Mouse (Mus musculus): ENCODE data around the gene Hivep3. TPM values are rescaled to one million over a fixed set of nuclear protein-coding genes. Genes with fewer than 3 reads are reported as not detected.

Gene Hivep3
- polyA plus RNA-seq, 1 experiment from 2014 or later: 17.1 TPM

DNA sequence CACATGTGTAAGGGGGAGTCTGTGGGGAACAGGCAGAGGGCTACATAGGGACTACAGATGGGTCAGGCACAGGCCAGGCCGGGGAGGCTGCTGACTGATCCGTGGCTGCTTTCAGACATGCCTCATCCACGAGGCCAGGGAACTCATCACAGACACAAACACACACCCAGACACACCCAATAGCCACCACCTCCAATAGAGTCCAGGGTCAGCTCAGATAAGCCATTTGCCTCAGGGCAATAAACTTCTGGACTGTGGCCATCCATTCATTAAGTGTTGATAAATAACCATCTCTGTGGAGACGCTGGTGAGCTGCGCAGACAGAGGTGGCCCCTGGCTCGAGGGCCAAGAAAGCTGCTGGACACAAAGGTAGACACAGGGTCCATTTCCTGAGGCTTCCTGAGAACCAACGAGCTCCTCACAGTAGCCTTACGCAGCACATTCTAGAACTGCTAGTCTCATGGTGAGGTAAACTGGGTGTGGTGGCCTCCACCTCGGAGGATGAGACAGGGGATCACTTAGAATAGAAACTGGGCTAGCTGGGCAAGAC is 436.9 kb downstream of the Hivep3 start:
- ATAC-seq (ENCODE audit: low FRiP score, low TSS enrichment): no peak
- WGBS: 82% methylated on average over 9 of the region's 9 CpGs
- Histone ChIP-seq H3K9ac (replicated peaks; ENCODE audit: low read length) (no peak overlapping the region), H3K4me3 (replicated peaks; ENCODE audit: low read depth, low read length) (no peak overlapping the region), H3K36me3 (ENCODE audit: control insufficient read depth, insufficient read depth, low read length) (no peaks in the 10 kb centered on the region), H3K27ac (replicated peaks; ENCODE audit: low read depth, low read length) (no peak overlapping the region), H3K4me1 (ENCODE audit: control insufficient read depth, insufficient read depth, low read length) (peaks cover 10% of the 10 kb centered on the region), H3K9me3 (ENCODE audit: control insufficient read depth, low read length) (no peaks in the 10 kb centered on the region), H3K27me3 (ENCODE audit: control insufficient read depth, insufficient read depth, low read length) (no peaks in the 10 kb centered on the region), H3K4me2 (ENCODE audit: low read length) (no peak overlapping the region)
- DNase-seq: no peak

DNA sequence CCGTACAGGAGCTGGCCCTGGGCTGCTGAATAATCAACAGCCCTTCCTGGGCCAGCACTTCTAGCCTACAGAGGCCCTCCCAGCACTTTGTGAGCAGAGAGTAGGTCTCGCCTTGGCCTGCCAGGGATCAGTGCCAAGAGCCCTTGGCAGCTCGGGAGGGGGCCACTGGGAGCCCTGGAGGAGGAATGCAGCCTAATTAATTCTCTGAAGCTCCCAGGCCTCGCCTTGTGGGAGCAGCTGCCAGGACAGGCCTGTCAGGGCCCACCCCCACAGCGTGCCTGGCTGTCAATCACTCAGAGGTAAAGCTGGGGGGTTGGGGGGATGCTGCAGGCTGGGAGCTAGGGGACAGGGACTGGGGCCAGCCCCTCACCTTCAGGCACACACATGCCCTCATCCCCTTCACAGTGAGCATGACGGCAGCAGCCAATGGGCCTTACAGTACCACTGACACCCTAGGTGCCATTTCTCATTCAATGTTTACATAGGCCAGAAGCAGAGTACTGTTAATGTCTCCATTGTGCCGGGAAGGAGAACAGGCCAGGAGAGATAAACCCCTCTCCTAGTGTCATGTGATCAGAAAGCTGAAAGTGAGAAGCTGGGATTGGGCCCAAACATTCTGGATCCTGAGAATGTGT is 438.6 kb downstream of the Hivep3 start:
- 16% methylated on average over 7 of the region's 7 CpGs for WGBS
- 0 out of 2 replicates have a peak overlapping the region, but pooled peaks have one; percentile 37 for H3K27ac ChIP-seq (replicated peaks; ENCODE audit: low read depth, low read length)
- peak; percentile 81 for DNase-seq
- no peaks in the 10 kb centered on the region for H3K36me3 ChIP-seq (ENCODE audit: control insufficient read depth, insufficient read depth, low read length)
- no peak overlapping the region for H3K4me3 ChIP-seq (replicated peaks; ENCODE audit: low read depth, low read length)
- H3K9ac ChIP-seq (replicated peaks; ENCODE audit: low read length): no peak overlapping the region
- peak; percentile 88 for ATAC-seq (ENCODE audit: low FRiP score, low TSS enrichment)
- H3K4me1 ChIP-seq (ENCODE audit: control insufficient read depth, insufficient read depth, low read length): peaks cover 10% of the 10 kb centered on the region
- H3K9me3 ChIP-seq (ENCODE audit: control insufficient read depth, low read length): no peaks in the 10 kb centered on the region
- H3K4me2 ChIP-seq (ENCODE audit: low read length): no peak overlapping the region
- H3K27me3 ChIP-seq (ENCODE audit: control insufficient read depth, insufficient read depth, low read length): no peaks in the 10 kb centered on the region

DNA sequence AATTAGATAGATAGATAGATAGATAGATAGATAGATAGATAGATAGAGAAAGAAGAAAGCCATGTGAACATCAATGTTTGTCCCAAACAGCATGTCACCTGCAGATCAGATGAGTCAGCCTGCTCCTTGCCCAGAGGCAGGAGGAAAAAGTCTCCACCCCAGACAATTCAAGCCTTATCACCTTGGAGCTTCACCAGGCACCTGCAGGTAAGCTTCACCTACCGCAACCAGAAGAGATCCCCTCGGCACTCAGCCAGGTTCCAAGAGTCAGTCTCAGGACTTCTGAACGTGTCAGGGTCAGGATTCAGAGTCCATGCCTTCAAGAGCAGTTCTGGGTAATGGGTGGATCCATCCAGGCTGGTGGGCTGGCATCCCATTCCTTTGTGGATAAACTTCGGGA is 445.5 kb downstream of the Hivep3 start:
- ATAC-seq (ENCODE audit: low FRiP score, low TSS enrichment): no peak
- H3K4me3 ChIP-seq (replicated peaks; ENCODE audit: low read depth, low read length): no peak overlapping the region
- H3K27me3 ChIP-seq (ENCODE audit: control insufficient read depth, insufficient read depth, low read length): no peaks in the 10 kb centered on the region
- H3K4me1 ChIP-seq (ENCODE audit: control insufficient read depth, insufficient read depth, low read length): no peaks in the 10 kb centered on the region
- H3K4me2 ChIP-seq (ENCODE audit: low read length): no peak overlapping the region
- H3K9ac ChIP-seq (replicated peaks; ENCODE audit: low read length): no peak overlapping the region
- no peaks in the 10 kb centered on the region for H3K9me3 ChIP-seq (ENCODE audit: control insufficient read depth, low read length)
- 81% methylated on average over 4 of the region's 4 CpGs for WGBS
- H3K36me3 ChIP-seq (ENCODE audit: control insufficient read depth, insufficient read depth, low read length): no peaks in the 10 kb centered on the region
- H3K27ac ChIP-seq (replicated peaks; ENCODE audit: low read depth, low read length): no peak overlapping the region
- no peak for DNase-seq

DNA sequence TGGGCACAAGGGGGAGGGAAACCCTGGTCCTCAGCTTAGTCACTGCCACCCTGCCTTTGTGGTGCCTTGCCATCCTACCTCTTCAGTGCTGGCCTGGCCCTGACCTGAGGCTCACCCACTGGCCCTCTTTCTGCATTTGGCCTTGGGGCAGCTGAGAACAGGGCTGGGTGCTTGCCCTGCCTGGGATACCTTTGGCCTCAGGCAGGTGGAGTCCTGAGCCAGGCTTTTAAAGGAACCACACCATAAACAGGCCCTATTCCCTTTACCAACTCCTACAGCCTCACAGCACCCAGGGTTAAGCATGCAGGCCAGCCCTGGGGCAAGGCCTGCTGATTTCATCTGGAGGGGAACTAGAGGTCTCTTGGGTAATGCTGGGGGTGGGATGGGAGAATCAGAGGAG is 447.0 kb downstream of the Hivep3 start:
- no peaks in the 10 kb centered on the region for H3K4me1 ChIP-seq (ENCODE audit: control insufficient read depth, insufficient read depth, low read length)
- no peak for ATAC-seq (ENCODE audit: low FRiP score, low TSS enrichment)
- H3K27ac ChIP-seq (replicated peaks; ENCODE audit: low read depth, low read length): no peak overlapping the region
- no peak overlapping the region for H3K4me2 ChIP-seq (ENCODE audit: low read length)
- H3K4me3 ChIP-seq (replicated peaks; ENCODE audit: low read depth, low read length): no peak overlapping the region
- no peak overlapping the region for H3K9ac ChIP-seq (replicated peaks; ENCODE audit: low read length)
- no peak for DNase-seq
- H3K9me3 ChIP-seq (ENCODE audit: control insufficient read depth, low read length): no peaks in the 10 kb centered on the region
- no peaks in the 10 kb centered on the region for H3K27me3 ChIP-seq (ENCODE audit: control insufficient read depth, insufficient read depth, low read length)
- H3K36me3 ChIP-seq (ENCODE audit: control insufficient read depth, insufficient read depth, low read length): no peaks in the 10 kb centered on the region

DNA sequence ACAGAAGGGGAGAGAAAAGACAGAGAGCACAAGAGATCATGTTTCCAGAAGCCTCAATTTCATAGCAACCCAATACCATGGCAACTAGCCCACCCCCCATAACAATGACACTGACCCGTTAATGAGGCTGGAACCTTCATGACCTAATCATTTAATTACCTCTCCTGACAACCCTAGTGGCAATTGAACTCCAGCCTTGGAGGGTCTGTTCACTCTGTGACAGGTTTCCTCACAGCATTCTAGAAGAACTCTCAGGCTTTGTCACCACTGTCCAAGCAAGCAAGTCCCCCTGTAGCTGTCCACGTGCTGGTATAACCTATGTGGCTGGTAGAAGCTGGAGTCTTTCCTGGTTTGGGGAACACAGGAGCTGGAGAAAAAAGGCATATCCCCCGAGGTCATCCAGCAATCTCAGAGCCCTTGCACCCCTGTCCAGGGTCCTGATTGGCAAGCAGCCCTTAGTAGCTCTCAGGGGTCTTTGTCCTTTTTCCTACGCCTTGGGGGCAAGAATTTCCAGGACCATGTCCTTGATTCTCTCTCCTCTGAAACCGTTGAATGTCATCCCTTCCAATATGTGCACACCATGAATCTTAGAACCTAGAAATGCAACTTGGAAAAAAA is 450.9 kb downstream of the Hivep3 start:
- Histone ChIP-seq H3K4me2 (ENCODE audit: low read length) (no peak overlapping the region), H3K4me3 (replicated peaks; ENCODE audit: low read depth, low read length) (no peak overlapping the region), H3K27ac (replicated peaks; ENCODE audit: low read depth, low read length) (no peak overlapping the region), H3K4me1 (ENCODE audit: control insufficient read depth, insufficient read depth, low read length) (0 out of 2 replicates have a peak, but pooled peaks cover 3% of the 10 kb centered on the region), H3K27me3 (ENCODE audit: control insufficient read depth, insufficient read depth, low read length) (no peaks in the 10 kb centered on the region), H3K9ac (replicated peaks; ENCODE audit: low read length) (no peak overlapping the region), H3K9me3 (ENCODE audit: control insufficient read depth, low read length) (no peaks in the 10 kb centered on the region), H3K36me3 (ENCODE audit: control insufficient read depth, insufficient read depth, low read length) (no peaks in the 10 kb centered on the region)
- WGBS: 22% methylated on average over 5 of the region's 5 CpGs
- DNase-seq: no peak
- no peak for ATAC-seq (ENCODE audit: low FRiP score, low TSS enrichment)

DNA sequence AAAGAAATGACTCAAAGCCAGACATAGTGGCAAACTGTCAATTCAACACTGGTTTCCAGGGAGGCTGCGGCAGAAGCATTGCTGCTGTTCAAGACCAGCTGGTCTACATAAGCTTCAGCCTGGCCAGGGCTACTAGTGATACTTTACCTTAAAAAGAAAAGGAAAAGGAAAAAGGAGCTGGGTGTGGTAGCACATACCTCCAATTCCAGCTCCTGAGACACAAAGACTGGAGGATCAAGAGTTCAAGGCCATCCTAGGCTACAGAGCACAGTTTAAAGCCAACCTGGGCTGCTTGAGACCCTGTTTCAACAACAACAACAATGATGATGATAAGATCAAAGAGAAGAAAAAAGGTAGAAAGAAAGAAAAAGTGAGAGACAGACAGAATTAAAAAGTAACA is 452.9 kb downstream of the Hivep3 start:
- Histone ChIP-seq H3K4me3 (replicated peaks; ENCODE audit: low read depth, low read length) (no peak overlapping the region), H3K9ac (replicated peaks; ENCODE audit: low read length) (no peak overlapping the region), H3K36me3 (ENCODE audit: control insufficient read depth, insufficient read depth, low read length) (no peaks in the 10 kb centered on the region), H3K27me3 (ENCODE audit: control insufficient read depth, insufficient read depth, low read length) (no peaks in the 10 kb centered on the region), H3K27ac (replicated peaks; ENCODE audit: low read depth, low read length) (no peak overlapping the region), H3K9me3 (ENCODE audit: control insufficient read depth, low read length) (no peaks in the 10 kb centered on the region), H3K4me2 (ENCODE audit: low read length) (no peak overlapping the region), H3K4me1 (ENCODE audit: control insufficient read depth, insufficient read depth, low read length) (0 out of 2 replicates have a peak, but pooled peaks cover 3% of the 10 kb centered on the region)
- ATAC-seq (ENCODE audit: low FRiP score, low TSS enrichment) (no peak), DNase-seq (no peak)
- WGBS: 96% methylated on average over 1 of the region's 1 CpGs

DNA sequence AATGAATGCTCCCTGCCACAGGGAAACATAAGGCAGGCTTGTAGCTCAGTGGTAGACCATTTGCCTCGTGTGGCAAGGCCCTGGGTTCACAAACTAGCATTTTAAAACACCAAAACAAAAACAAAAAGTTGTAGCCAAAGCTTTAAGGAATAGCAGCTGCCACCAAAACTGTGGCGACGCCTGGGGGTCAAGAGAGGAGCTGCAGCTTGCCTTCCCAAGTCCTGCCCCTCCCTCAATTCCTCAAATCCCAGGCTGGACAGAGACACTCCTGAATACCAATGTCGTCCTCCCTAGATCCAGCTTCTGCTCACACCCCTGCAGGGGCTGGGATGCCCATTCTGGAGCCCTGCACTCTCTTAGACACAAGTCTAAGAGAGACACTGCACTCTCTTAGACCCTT is 453.4 kb downstream of the Hivep3 start:
- Histone ChIP-seq H3K9ac (replicated peaks; ENCODE audit: low read length) (no peak overlapping the region), H3K36me3 (ENCODE audit: control insufficient read depth, insufficient read depth, low read length) (no peaks in the 10 kb centered on the region), H3K4me3 (replicated peaks; ENCODE audit: low read depth, low read length) (no peak overlapping the region), H3K4me1 (ENCODE audit: control insufficient read depth, insufficient read depth, low read length) (0 out of 2 replicates have a peak, but pooled peaks cover 3% of the 10 kb centered on the region), H3K27me3 (ENCODE audit: control insufficient read depth, insufficient read depth, low read length) (no peaks in the 10 kb centered on the region), H3K9me3 (ENCODE audit: control insufficient read depth, low read length) (no peaks in the 10 kb centered on the region), H3K27ac (replicated peaks; ENCODE audit: low read depth, low read length) (no peak overlapping the region), H3K4me2 (ENCODE audit: low read length) (no peak overlapping the region)
- 4% methylated on average over 4 of the region's 4 CpGs for WGBS
- no peak for DNase-seq
- ATAC-seq (ENCODE audit: low FRiP score, low TSS enrichment): no peak

Data from midbrain, embryonic 14.5 days (tissue).